Mouse (Mus musculus) heart, postnatal 36 days (tissue): ENCODE data around the gene Gm11437. TPM values are rescaled to one million over a fixed set of nuclear protein-coding genes. Genes with fewer than 3 reads are reported as not detected.

ENCODE experiments used
- DNase-seq, 2 experiments: peaks; one replicate each; pipeline ENCODE4 v3.0.0; 2021 to 2022
- intact Hi-C: fragments of 180-260 bp; cut with DNase I; formaldehyde crosslinking; loops from one replicate; pipeline ENCODE4 v1.15.1; 2025
- total RNA-seq, 2 experiments: library from RNA; stranded (reverse); gene quantifications; 2 replicates each; pipeline ENCODE4 v1.2.3; 2021

Gene Gm11437
- not detected for total RNA-seq

- intact Hi-C loops, result no loop called here
- no peak for DNase-seq
These were observed at the start of gene Gm11437 for GRCm38 (mm10) chr11:84167046-84167526. TSS of gene Gm11437 (minus strand) at chr11:84167476.

DNA sequence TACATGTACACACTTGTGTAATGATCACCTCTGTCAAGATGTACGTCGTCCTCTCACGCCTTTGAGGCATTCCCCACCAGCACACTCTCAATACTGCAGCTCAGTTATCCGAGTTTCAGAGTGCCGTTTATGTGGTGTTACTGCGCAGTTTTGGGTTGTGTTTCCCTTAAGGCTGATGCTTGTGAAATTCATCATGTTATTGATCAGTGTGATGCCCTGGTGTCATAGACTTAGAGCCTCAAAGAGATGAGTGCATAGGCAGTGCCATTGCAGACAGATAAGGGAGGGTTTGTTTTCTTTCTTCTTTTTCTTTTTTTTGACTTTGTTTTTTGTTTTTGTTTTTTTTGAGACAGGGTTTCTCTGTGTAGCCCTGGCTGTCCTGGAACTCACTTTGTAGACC lies 43.6 kb upstream of the Gm11437 start:
- no peak for DNase-seq
- intact Hi-C loops, result no loop called here

- no peak for DNase-seq
- intact Hi-C loops, result no loop called here
These were observed 38.5 kb upstream of the Gm11437 start for GRCm38 (mm10) chr11:84205776-84206175.

GRCm38 (mm10) chr11:84197607-84198402 lies 30.5 kb upstream of the Gm11437 start:
- peak; percentile 30 to 37 for DNase-seq
- intact Hi-C loops, result no loop called here

GRCm38 (mm10) chr11:84194751-84195150 lies 27.5 kb upstream of the Gm11437 start:
- intact Hi-C loops, result no loop called here
- no peak for DNase-seq

- intact Hi-C loops, result no loop called here
- DNase-seq, result no peak
These were observed 26.0 kb upstream of the Gm11437 start for GRCm38 (mm10) chr11:84193249-84193648.

GRCm38 (mm10) chr11:84190581-84191233 lies 23.4 kb upstream of the Gm11437 start:
- no peak for DNase-seq
- intact Hi-C loops, result no loop called here

DNA sequence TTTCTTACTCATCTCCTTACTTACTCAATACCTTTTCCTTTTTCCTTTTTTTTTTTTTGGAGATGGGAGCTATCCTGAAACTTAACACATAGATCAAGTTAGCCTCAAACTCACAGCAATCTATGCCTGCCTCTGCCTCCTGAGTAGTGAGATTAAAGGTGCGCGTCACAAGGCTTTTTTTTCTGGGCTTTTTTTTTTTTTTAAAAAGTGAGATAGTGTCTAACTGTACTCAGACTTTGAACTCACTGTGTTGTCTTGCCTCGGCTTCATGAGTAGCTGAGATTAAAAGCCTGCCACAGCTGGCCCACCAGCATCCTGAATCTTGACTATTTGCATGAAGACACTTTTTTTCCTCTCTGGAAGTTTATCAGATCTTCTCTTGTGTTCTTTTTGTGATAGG lies 21.3 kb upstream of the Gm11437 start:
- no peak for DNase-seq
- intact Hi-C loops, result no loop called here

- intact Hi-C loops, result no loop called here
- no peak for DNase-seq
These were observed 14.0 kb upstream of the Gm11437 start for GRCm38 (mm10) chr11:84181286-84181685.

DNA sequence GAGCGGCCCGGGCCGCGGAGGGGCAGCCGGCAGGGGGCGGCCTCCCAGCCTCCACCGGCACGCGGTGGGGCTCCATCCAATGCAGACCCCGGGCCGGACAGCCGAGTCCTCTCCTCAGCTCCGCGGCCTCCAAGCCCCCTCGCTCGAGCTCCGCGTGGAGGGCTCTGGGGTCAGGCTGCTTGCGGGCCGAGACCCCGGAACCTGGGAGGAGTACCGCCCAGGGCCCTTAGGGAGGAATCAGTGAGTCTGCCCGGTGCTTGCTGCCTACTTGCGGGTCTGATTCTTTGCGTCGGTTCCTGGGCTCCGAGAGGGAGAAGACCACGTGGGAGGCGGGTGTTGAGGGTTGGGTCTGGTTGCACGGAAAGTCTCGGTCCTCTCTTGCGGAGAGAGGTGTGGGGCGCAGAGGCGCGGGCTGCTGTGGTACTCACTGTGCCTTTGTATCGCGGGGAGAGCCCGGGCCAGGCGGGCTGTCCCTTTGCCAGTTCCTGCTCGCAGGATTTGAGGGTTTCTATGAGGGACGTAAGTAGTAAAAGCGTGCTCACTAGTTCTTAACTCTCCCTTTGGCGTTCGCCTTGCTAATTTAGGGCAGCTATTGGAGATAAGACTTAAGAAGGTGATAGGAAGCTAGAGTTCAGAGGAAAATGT lies 12.8 kb upstream of the Gm11437 start:
- peak; percentile 59 to 80 for DNase-seq
- intact Hi-C loops, result no loop called here

GRCm38 (mm10) chr11:84179226-84179953 lies 12.1 kb upstream of the Gm11437 start:
- DNase-seq, result peak; percentile 94
- intact Hi-C loops, result no loop called here

DNA sequence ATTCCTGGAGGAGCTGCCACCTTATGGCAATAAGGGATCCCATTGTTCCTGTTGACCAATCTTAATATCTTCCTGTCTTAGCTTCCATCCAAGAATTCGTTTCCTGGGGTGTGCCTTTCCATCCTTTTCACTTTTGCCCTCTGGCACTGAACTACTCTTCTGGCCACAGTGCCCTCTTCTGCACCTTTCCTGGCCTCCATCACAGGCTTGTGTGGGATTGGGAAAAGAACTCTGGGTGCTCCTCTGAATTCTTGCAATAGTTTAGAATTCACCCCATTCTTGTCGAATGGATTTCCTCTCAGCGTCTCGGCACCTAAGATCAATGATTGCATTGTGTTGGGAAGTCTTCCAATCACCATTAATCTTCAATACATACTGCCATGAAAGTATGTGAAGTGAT lies 11.3 kb upstream of the Gm11437 start:
- DNase-seq, result no peak
- intact Hi-C loops, result loop anchor here (1.0 kb wide), 1 partner anchor 65 kb away; no protein-coding TSS in a partner anchor

DNA sequence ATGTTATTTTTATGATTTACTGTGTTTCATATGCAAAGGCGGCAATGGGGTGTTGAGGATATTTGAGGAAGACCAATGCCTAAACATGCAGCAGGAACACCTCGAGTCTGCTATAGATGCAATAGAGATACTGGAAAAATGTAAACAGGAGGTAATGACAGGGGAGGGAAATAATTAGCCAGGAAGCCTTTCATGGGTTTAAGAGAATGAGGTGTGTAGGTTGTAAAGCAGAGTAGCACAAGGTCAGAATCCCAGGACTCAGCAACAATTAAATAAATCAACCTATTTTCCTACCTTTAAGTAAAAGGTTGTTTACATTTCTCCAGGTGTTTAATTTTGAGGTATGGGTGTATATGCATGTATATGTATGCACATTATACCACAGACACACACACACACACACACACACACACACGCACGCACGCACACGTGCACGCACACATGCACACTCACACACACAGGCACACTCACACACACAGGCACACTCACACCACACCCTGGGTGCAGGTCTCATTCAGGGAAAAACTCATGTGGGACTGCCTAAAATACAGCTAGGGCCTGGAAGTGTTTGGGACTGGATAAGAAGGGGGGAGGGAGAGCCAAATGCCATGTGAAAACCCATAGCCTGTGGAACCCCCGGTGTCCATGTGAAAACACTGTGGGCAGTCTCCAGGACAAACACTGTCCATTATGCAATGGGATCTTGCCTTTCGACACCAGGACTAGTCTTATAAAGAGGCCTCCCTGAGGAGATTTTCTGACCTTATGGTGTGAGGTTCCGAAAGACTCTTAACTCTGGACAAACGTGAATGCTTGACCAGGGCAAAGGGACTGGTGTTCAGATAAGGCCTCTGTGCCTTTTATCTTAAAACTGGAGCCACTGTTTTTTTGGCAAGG lies 5.5 kb upstream of the Gm11437 start:
- intact Hi-C loops, result no loop called here
- no peak for DNase-seq

GRCm38 (mm10) chr11:84168701-84169288 lies 1.5 kb upstream of the Gm11437 start:
- intact Hi-C loops, result no loop called here
- DNase-seq, result peak; percentile 6 to 24

GRCm38 (mm10) chr11:84164561-84164960 lies 2.7 kb downstream of the Gm11437 start:
- DNase-seq, result no peak
- intact Hi-C loops, result no loop called here

- DNase-seq, result no peak
- intact Hi-C loops, result no loop called here
These were observed 3.2 kb downstream of the Gm11437 start for GRCm38 (mm10) chr11:84164123-84164522.

DNA sequence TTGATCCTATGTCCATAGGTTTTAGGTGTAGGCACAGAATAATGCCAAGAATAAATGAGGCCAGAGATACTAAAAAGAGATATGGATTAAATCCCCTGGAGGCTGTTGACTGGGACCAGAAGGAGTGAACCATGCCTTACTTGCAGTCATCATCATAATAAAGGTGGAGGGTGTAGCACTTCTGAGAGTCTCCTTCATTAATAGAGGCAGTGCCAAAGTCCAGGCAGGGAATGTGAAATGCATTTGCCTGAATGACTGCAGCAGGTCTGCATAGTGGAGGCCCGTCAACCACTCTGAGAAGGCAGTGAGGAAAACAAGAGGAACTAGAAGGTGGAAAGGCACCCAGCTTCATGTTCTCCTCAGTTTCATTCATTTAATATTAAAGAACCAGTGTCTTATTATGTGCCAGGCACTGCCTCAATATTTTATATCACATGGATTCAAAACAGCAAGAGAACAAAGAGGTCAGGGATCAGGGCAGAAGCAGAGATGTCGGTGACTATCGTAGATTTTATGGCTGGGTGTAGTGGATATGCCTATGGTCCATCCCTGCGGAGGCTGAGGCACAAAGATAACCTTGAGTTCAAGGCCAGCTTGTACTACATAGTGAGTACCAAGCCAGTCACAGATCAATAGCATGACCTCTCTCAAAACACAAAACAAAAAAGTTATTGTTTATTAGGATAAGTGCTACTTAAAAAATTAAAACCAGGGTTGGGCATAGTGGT lies 10.6 kb downstream of the Gm11437 start:
- intact Hi-C loops, result no loop called here
- DNase-seq, result no peak

DNA sequence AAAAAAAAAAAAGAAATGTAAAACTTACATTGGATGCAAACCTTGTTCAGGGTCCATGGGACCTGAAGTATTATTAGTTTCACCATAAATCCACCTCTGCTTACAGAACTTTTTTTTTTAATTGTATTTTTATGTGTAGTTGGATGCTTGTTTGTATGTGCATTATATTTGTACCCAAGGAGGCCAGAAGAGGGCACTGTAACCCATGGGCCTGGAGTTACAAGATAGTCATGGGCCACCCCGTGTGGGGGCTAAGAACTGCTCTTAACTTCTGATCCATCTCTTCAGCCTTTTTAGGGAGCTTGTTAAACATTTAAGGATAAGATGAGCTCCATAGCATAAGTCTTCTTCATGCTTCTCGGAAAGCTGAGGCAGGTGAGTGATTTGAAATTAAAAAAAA lies 16.4 kb downstream of the Gm11437 start:
- no peak for DNase-seq
- intact Hi-C loops, result no loop called here

DNA sequence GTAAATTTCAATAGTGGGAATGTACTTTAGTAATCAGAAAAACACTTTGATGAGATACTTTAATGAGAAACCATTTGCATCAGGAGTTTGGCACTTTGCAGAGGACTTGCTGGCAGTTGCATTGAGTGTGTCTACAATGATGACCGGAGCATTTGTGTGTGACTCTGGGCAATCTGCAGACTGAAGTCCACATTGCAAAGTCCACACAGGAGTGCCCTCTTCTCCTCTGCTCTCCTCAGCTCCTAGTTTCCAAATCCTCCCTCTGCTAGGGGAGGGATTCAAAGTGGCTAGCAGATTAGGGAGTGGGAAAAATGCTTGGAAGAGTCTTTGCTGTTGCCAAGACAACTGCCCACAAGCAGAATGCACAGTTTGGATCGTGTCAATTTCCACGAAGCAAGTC lies 21.2 kb downstream of the Gm11437 start:
- DNase-seq, result no peak
- intact Hi-C loops, result no loop called here
